Mouse (Mus musculus) ES-E14 (cell line): Measurements from ENCODE around the gene Afmid.

Experiments used
- CHD2 ChIP-seq: IDR thresholded peaks from 2 replicates; pipeline ENCODE4 v1.6.1; 2014; ENCODE audit warnings: mild to moderate bottlenecking, low read depth, low read length, inconsistent platforms
- MAFK ChIP-seq: IDR thresholded peaks from 2 replicates; pipeline ENCODE4 v1.6.1; 2014; ENCODE audit warnings: mild to moderate bottlenecking, low read depth, low read length, inconsistent platforms; ENCODE audit not compliant: insufficient read depth
- ZC3H11A ChIP-seq: IDR thresholded peaks from 2 replicates; pipeline ENCODE4 v1.6.1; 2012; ENCODE audit warnings: low read depth, mild to moderate bottlenecking, inconsistent platforms, low read length, borderline replicate concordance
- ZNF384 ChIP-seq: IDR thresholded peaks from 2 replicates; pipeline ENCODE4 v1.6.1; 2012; ENCODE audit warnings: low read depth, low read length, inconsistent platforms

GRCm38 (mm10) chr11:117844997-117845396 lies 19.3 kb downstream of the Afmid start:
- TF ChIP-seq ZNF384 (no peak), ZC3H11A (no peak), CHD2 (no peak), MAFK (no peak)
